Mouse (Mus musculus) adipocyte (in vitro differentiated cells): ENCODE results near the gene Olfr361.
"Not testable (repeated sequence)": the region's sequence is repeated elsewhere in the genome, so short reads cannot be mapped to it uniquely, and the experiment has no call there.

Experiments
- DNase-seq: peaks from one replicate; pipeline ENCODE4 v3.0.0-alpha.2; 2016; ENCODE audit warnings: low spot score

Olfr361 gene

DNA sequence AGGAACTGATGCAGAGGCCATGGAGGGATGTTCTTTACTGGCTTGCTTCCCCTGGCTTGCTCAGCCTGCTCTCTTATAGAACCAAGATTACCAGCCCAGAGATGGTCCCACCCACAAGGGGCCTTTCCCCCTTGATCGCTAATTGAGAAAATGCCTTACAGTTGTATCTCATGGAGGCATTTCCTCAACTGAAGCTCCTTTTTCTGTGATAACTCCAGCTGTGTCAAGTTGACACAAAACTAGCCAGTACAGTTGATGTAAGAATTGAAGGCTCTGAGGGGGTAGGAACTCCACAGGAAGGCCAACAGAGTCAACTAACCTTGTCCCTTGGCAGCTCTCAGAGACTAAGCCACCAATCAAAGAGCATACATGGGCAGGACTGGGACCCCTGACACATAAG lies at the start of gene Olfr361:
TSS of gene Olfr361 (minus strand) at position 101 of the 400 bp plus-strand sequence.
- DNase-seq, result not testable (repeated sequence)

DNA sequence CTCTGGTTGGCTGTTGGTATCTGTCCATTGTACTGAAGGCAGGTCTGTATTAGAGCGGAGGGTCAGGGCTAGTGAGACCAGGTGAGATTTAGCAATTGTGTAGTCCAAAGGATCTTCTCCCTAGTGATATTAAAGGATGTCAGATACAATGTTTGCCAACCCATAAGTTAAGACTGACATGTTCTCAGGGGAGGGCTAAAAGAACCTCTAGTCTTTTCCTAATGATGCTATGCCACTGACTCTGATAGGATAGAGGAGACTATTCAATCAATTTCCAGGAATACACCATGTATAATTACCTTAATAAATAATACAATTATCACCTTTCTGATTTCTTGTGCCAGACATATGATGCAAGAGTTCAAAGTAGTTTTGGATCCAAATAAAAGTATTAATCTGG lies 28.7 kb upstream of the Olfr361 start, which contains the start of gene Olfr362:
TSS of gene Olfr362 (minus strand) at position 101 of the 400 bp plus-strand sequence.
- no peak for DNase-seq

DNA sequence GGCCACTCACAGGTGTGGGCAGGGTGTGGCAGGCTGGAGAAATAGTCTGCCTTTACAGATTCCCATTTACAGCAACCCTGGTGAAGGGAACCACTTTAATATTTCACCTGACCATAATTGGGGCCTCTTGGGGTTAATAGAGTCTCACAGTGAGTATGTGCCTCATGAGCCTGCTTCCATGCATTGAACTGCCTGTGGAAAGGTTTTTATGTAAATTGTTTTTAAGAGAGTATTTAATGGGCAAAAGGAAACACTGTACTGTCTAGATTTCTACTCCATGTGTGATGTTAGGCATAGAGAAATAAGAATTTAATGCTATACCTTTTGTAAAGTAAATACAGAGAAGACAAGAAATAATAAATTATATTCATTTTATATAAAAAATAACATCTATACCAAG lies 23.6 kb downstream of the Olfr361 start, which contains the start of gene Olfr360:
TSS of gene Olfr360 (plus strand) at position 301 of the 400 bp plus-strand sequence.
- no peak for DNase-seq
